Mouse (Mus musculus): Measurements from ENCODE around the gene Plvap.

- TF ChIP-seq CTCF (IDR thresholded peaks at IDR 0.05; ENCODE audit: extremely low read depth, insufficient read depth, low read length) (no peak), POLR2A (IDR thresholded peaks at IDR 0.05; ENCODE audit: extremely low read depth, insufficient read depth, low read length) (no peak)
These were observed 50.3 kb downstream of the Plvap start for GRCm38 (mm10) chr8:71461152-71461840.

All from cortical plate, adult 2 months (tissue).